Mouse (Mus musculus): ENCODE measurements around the gene Pmfbp1.

- no peak for TF ChIP-seq CTCF (conservative IDR thresholded peaks at IDR 0.05; ENCODE audit: low read length)
- no peak for TF ChIP-seq NANOG (IDR thresholded peaks at IDR 0.05; ENCODE audit: borderline replicate concordance, low read length)
Observed at GRCm38 (mm10) chr8:109464451-109464891, 29.4 kb upstream of the Pmfbp1 start.
